Mouse (Mus musculus): ENCODE data around the gene Nufip2. TPM values are rescaled to one million over a fixed set of nuclear protein-coding genes. Genes with fewer than 3 reads are reported as not detected.
"Not testable (repeated sequence)": the region's sequence is repeated elsewhere in the genome, so short reads cannot be mapped to it uniquely, and the experiment has no call there.

Gene Nufip2
- 10 to 100 TPM; 71.1 to 98.0 TPM for total RNA-seq (2021)
- long read RNA-seq, experiment 1, full-length matches to known transcripts = 18 of 20 reads
- long read RNA-seq, experiment 1, partial matches to known transcripts = 1 of 20 reads
- long read RNA-seq, experiment 1, other reads (novel, unspliced or antisense) = 1 of 20 reads
- long read RNA-seq, experiment 2, full-length matches to known transcripts = 12 of 25 reads
- long read RNA-seq, experiment 2, partial matches to known transcripts = 5 of 25 reads
- long read RNA-seq, experiment 2, other reads (novel, unspliced or antisense) = 8 of 25 reads

- peak; percentile 98 for DNase-seq (ENCODE audit: low spot score in 2 of 2)
These were observed at the start of gene Nufip2 for GRCm38 (mm10) chr11:77685383-77686265. Gene Nufip2 (plus strand): TSS chr11:77686155.

GRCm38 (mm10) chr11:77641390-77641789 lies 44.6 kb upstream of the Nufip2 start:
- no peak for DNase-seq (ENCODE audit: low spot score in 2 of 2)

- no peak for DNase-seq (ENCODE audit: low spot score in 2 of 2)
These were observed 40.5 kb upstream of the Nufip2 start for GRCm38 (mm10) chr11:77645481-77645880.

GRCm38 (mm10) chr11:77648878-77649277 lies 37.1 kb upstream of the Nufip2 start:
- DNase-seq (ENCODE audit: low spot score in 2 of 2) = no peak

- DNase-seq (ENCODE audit: low spot score in 2 of 2) = no peak
These were observed 33.5 kb upstream of the Nufip2 start for GRCm38 (mm10) chr11:77652484-77652883.

GRCm38 (mm10) chr11:77653406-77654190 lies 32.4 kb upstream of the Nufip2 start:
- not testable (repeated sequence) for DNase-seq (ENCODE audit: low spot score in 2 of 2)

GRCm38 (mm10) chr11:77659986-77660385 lies 26.0 kb upstream of the Nufip2 start:
- DNase-seq (ENCODE audit: low spot score in 2 of 2) = no peak

- DNase-seq (ENCODE audit: low spot score in 2 of 2) = no peak
These were observed 22.3 kb upstream of the Nufip2 start for GRCm38 (mm10) chr11:77663639-77664038.

GRCm38 (mm10) chr11:77664046-77664445 lies 21.9 kb upstream of the Nufip2 start:
- no peak for DNase-seq (ENCODE audit: low spot score in 2 of 2)

- not testable (repeated sequence) for DNase-seq (ENCODE audit: low spot score in 2 of 2)
These were observed 20.6 kb upstream of the Nufip2 start for GRCm38 (mm10) chr11:77665384-77665783.

GRCm38 (mm10) chr11:77666766-77667165 lies 19.2 kb upstream of the Nufip2 start:
- not testable (repeated sequence) for DNase-seq (ENCODE audit: low spot score in 2 of 2)

GRCm38 (mm10) chr11:77672746-77673145 lies 13.2 kb upstream of the Nufip2 start:
- DNase-seq (ENCODE audit: low spot score in 2 of 2) = no peak

- no peak for DNase-seq (ENCODE audit: low spot score in 2 of 2)
These were observed 12.4 kb upstream of the Nufip2 start for GRCm38 (mm10) chr11:77673428-77673991.

- no peak for DNase-seq (ENCODE audit: low spot score in 2 of 2)
These were observed 5.9 kb upstream of the Nufip2 start for GRCm38 (mm10) chr11:77680018-77680417.

- DNase-seq (ENCODE audit: low spot score in 2 of 2) = no peak
These were observed 1.1 kb upstream of the Nufip2 start for GRCm38 (mm10) chr11:77684896-77685295.

- peak; percentile 65 to 66 for DNase-seq (ENCODE audit: low spot score in 2 of 2)
These were observed 438 bp downstream of the Nufip2 start for GRCm38 (mm10) chr11:77686346-77686840.

GRCm38 (mm10) chr11:77686841-77687540 lies 1.0 kb downstream of the Nufip2 start:
- DNase-seq (ENCODE audit: low spot score in 2 of 2) = peak; percentile 64 to 68

GRCm38 (mm10) chr11:77687541-77688131 lies 1.7 kb downstream of the Nufip2 start:
- DNase-seq (ENCODE audit: low spot score in 2 of 2) = peak; percentile 44 to 53

- DNase-seq (ENCODE audit: low spot score in 2 of 2) = no peak
These were observed 7.1 kb downstream of the Nufip2 start for GRCm38 (mm10) chr11:77693026-77693425.

GRCm38 (mm10) chr11:77697232-77697631 lies 11.3 kb downstream of the Nufip2 start:
- no peak for DNase-seq (ENCODE audit: low spot score in 2 of 2)
